14 mouse cellular contexts compared by ENCODE assay signal in genomic region chr9:94768524-94768923, GRCm38 (mm10).
"Had no signal": no experiment of that assay in that cellular context is flagged by ENCODE, and none has a peak within 500 bp of the region (broad histone marks: within the 10 kb centered on the region; RNA-seq: fewer than 3 reads in every experiment).

No protein-coding gene starts in this region.

- H3K36me3 ChIP-seq: kidney, embryonic 15.5 days; limb, embryonic 13.5 days; neural tube, embryonic 12.5 days; stomach, embryonic 15.5 days had no signal

- H3K27me3 ChIP-seq: kidney, embryonic 15.5 days; limb, embryonic 13.5 days; neural tube, embryonic 12.5 days; stomach, embryonic 15.5 days had no signal

- H3K4me1 ChIP-seq: kidney, embryonic 15.5 days; limb, embryonic 13.5 days; neural tube, embryonic 12.5 days; stomach, embryonic 15.5 days had no signal

- H3K9ac ChIP-seq: kidney, embryonic 15.5 days; limb, embryonic 13.5 days; liver, embryonic 14.5 days; neural tube, embryonic 12.5 days; stomach, embryonic 15.5 days had no signal

- H3K27ac ChIP-seq: kidney, embryonic 15.5 days; limb, embryonic 13.5 days; liver, embryonic 14.5 days; neural tube, embryonic 12.5 days; stomach, embryonic 15.5 days had no signal

- H3K4me3 ChIP-seq: kidney, embryonic 15.5 days; limb, embryonic 13.5 days; myocyte; neural tube, embryonic 12.5 days; stomach, embryonic 15.5 days had no signal

- H3K9me3 ChIP-seq: kidney, embryonic 15.5 days; limb, embryonic 13.5 days; neural tube, embryonic 12.5 days; stomach, embryonic 15.5 days had no signal

- DNase-seq: kidney, adult 2 months; kidney, postnatal 14 days; left cerebral cortex, postnatal 4 days; lung, adult 18-20 months; right cerebral cortex, postnatal 4 days; spleen, adult 18-20 months; thymus, postnatal 36 days had no signal

- H3K4me2 ChIP-seq: kidney, embryonic 15.5 days; limb, embryonic 13.5 days; neural tube, embryonic 12.5 days; stomach, embryonic 15.5 days had no signal

- ATAC-seq: intestine, embryonic 16.5 days had no signal
